Mouse (Mus musculus): ENCODE results near the gene Txlna. TPM values are rescaled to one million over a fixed set of nuclear protein-coding genes. Genes with fewer than 3 reads are reported as not detected.
A peak's percentile ranks its signal among the peaks of the same experiment; 100 is the strongest.

The Txlna gene
- polyA plus RNA-seq (2015; fragmentation: Nextera tagmentation; extraction: Ambion mirVana): 37.6 and 38.9 TPM in 2 replicates

DNA sequence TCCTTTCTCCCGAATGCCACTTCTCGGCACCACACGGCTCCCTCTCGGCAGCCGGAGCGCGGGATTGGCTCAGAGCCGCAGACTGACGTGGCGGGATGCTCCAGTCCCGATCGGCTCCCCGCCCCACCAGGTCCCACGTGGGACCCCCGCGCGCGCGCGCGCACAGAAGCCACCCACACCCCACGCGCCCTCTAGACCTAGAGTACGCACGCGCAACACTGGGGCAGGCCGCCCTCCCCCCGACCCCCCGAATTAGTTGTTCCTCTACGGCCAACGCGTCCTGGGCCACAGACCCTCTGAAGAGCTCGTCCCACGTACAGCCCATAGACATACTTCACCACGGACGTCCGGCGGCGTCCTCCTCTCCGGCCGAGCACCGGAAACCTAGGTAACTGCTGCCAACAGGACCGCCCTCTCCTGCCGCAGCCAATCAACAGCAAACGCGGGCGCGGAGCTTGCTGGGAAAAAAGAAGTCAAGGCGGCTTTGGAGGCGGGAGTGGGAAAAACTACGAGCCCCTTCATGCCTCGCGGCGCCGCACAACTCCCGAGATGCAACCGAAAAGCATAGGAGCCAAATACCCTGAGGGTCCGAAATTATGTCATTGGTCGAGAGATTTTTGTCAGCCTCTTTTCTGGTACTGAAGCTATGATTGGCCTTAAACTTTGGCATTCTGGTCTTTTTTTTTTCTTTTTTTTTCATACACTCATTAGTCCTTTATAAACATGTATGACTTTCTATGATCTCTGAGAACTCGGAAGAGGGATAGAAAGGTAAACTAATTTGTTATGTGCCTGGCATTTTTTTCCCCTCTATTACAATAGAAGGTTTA, at the start of gene Txlna:
Txlna (minus strand) TSS at position 428 of the 830 bp plus-strand sequence.
- Histone ChIP-seq H3K9me3 (ENCODE audit: low read length) (no peaks in the 10 kb centered on the region), H3K36me3 (ENCODE audit: insufficient read depth, low read length) (peaks cover 6% of the 10 kb centered on the region; the same call in 1 of the 2 replicates), H3K9ac (replicated peaks; ENCODE audit: low read depth) (peak within 1 kb of the TSS; percentile 48), H3K27me3 (replicated peaks; ENCODE audit: insufficient read depth, low read length) (no peaks in the 10 kb centered on the region), H3K4me3 (ENCODE audit: low read depth, low read length) (peak within 1 kb of the TSS; percentile 54), H3K4me1 (ENCODE audit: insufficient read depth, low read depth, low read length) (peaks cover 16% of the 10 kb centered on the region), H3K4me2 (replicated peaks; ENCODE audit: low read depth, low read length) (peak within 1 kb of the TSS; percentile 66), H3K27ac (ENCODE audit: low read length) (peak within 1 kb of the TSS; percentile 94)
- under 1% methylated on average over 52 of the region's 60 CpGs for WGBS
- 0 out of 2 replicates have a peak, but pooled peaks have one; percentile 19 for TF ChIP-seq CTCF (IDR thresholded peaks at IDR 0.05)
- peak; percentile 52; the same call in 1 of the 2 replicates for TF ChIP-seq EP300 (IDR thresholded peaks at IDR 0.05)
- peak; percentile 99 for DNase-seq (ENCODE audit: low spot score)
- peak; percentile 95 for ATAC-seq

DNA sequence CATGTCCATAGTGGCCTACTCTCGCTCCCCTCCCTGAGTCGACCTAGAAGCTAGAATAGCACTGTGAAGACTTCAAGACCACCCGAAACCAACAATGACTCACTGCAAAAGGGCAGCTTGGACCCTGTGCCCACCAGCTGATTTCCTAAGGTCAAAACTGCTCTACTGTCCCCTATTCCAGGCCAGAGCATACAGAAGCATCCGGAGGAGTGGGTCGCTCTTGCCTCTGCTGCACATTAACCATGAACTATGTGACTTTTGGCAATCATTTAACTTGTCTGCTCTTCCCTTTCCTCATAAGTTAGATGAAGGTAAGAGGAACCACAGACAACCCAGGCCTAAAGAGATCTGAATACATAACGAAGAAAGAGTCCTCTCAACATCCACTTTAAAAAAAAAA, 43.7 kb upstream of the Txlna start:
- no peak for DNase-seq (ENCODE audit: low spot score)
- no peaks in the 10 kb centered on the region for H3K27me3 ChIP-seq (replicated peaks; ENCODE audit: insufficient read depth, low read length)
- H3K27ac ChIP-seq (ENCODE audit: low read length): no peak overlapping the region
- 98% methylated on average over 6 of the region's 6 CpGs for WGBS
- TF ChIP-seq CTCF (IDR thresholded peaks at IDR 0.05) (no peak), EP300 (IDR thresholded peaks at IDR 0.05) (no peak)
- no peak overlapping the region for H3K4me2 ChIP-seq (replicated peaks; ENCODE audit: low read depth, low read length)
- H3K36me3 ChIP-seq (ENCODE audit: insufficient read depth, low read length): peaks cover 25% of the 10 kb centered on the region
- no peaks in the 10 kb centered on the region for H3K9me3 ChIP-seq (ENCODE audit: low read length)
- no peak overlapping the region for H3K9ac ChIP-seq (replicated peaks; ENCODE audit: low read depth)
- ATAC-seq: no peak
- no peaks in the 10 kb centered on the region for H3K4me1 ChIP-seq (ENCODE audit: insufficient read depth, low read depth, low read length)
- H3K4me3 ChIP-seq (ENCODE audit: low read depth, low read length): no peak overlapping the region

DNA sequence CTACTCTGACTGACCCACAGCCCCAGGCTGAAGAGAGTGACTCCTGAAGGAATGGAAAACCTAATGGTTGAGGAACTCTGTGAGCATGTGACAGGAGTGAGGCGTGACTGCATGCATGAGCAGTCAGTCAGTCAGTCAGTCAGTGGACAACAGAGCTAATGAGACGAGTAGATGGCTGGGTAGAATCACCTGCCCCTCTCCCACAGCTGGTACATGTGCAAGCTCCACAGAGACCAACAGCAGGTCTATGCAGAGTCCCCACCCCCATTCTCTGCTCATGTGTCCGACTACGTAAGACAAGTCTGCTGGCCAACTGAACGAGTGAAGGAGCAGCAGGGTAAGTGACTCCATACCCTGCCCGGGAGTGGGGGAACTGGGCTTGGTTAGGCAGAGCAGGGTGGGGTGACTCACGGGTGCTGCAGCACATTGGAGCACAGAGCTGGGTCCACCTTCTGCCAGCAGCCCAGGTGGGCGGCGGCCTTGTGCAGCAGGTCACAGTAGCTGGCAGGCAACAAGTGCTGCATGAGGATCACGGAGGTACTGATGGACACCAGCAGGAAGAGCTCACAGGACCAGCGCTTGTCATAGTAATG, 43.1 kb upstream of the Txlna start:
- ATAC-seq (no peak), DNase-seq (ENCODE audit: low spot score) (no peak)
- no peaks in the 10 kb centered on the region for H3K4me1 ChIP-seq (ENCODE audit: insufficient read depth, low read depth, low read length)
- TF ChIP-seq CTCF (IDR thresholded peaks at IDR 0.05) (no peak), EP300 (IDR thresholded peaks at IDR 0.05) (no peak)
- no peaks in the 10 kb centered on the region for H3K9me3 ChIP-seq (ENCODE audit: low read length)
- H3K27ac ChIP-seq (ENCODE audit: low read length): no peak overlapping the region
- no peak overlapping the region for H3K4me3 ChIP-seq (ENCODE audit: low read depth, low read length)
- no peaks in the 10 kb centered on the region for H3K27me3 ChIP-seq (replicated peaks; ENCODE audit: insufficient read depth, low read length)
- 90% methylated on average over 11 of the region's 11 CpGs for WGBS
- H3K9ac ChIP-seq (replicated peaks; ENCODE audit: low read depth): no peak overlapping the region
- H3K36me3 ChIP-seq (ENCODE audit: insufficient read depth, low read length): peaks cover 26% of the 10 kb centered on the region
- no peak overlapping the region for H3K4me2 ChIP-seq (replicated peaks; ENCODE audit: low read depth, low read length)

DNA sequence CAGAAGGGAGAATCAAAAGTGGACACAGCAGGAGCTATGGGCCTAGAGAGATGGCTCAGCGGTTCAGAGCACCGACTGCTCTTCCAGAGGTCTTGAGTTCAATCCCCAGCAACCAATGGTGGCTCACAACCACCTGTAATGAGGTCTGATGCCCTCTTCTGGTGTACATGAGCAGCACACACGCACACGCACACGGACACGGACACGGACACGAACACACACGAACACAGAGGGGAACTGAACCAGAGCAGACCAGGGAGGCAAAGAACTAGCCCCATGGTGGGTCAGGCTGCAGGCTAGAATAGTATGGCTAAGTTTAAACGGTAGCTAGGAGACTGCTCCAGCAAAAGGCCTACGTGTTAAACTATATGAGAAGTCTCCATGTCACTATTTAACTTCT, 41.0 kb upstream of the Txlna start:
- Histone ChIP-seq H3K9me3 (ENCODE audit: low read length) (no peaks in the 10 kb centered on the region), H3K27ac (ENCODE audit: low read length) (no peak overlapping the region), H3K4me3 (ENCODE audit: low read depth, low read length) (no peak overlapping the region), H3K4me2 (replicated peaks; ENCODE audit: low read depth, low read length) (no peak overlapping the region), H3K9ac (replicated peaks; ENCODE audit: low read depth) (no peak overlapping the region), H3K27me3 (replicated peaks; ENCODE audit: insufficient read depth, low read length) (no peaks in the 10 kb centered on the region), H3K36me3 (ENCODE audit: insufficient read depth, low read length) (peaks cover 20% of the 10 kb centered on the region; the same call in 1 of the 2 replicates), H3K4me1 (ENCODE audit: insufficient read depth, low read depth, low read length) (no peaks in the 10 kb centered on the region)
- ATAC-seq (no peak), DNase-seq (ENCODE audit: low spot score) (no peak)
- no peak for TF ChIP-seq EP300 (IDR thresholded peaks at IDR 0.05)
- TF ChIP-seq CTCF (IDR thresholded peaks at IDR 0.05): no peak
- 97% methylated on average over 11 of the region's 11 CpGs for WGBS

DNA sequence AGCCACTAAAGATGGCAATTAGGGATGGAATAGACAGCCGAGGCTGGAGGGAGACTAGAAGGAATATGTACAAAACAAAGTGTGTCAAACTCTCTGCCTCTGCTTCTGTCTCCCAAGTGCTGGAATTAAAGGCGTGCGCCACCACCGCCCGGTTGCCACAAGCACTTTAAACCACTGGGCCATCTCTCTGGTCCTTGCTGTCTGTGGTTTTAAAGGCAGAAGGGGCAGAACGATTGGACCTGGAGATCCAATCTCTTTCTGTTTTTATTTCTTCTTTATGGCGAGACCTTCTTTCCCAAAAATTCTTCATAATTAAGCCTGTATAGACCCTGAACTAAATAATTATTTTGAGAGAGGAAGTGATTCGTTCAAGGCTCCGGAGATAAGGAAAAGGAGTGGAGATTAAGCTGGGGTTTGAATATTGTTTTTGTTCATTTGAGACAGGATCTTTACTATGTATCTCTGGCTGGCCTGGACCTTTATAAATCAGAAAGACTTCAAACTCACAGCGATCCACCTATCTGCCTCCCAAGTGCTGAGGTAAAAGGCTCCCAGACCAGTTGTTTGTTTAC, 32.1 kb upstream of the Txlna start:
- WGBS: 4% methylated on average over 10 of the region's 10 CpGs
- DNase-seq (ENCODE audit: low spot score) (no peak), ATAC-seq (peak; percentile 17)
- H3K27ac ChIP-seq (ENCODE audit: low read length): peak overlapping the region; percentile 95
- TF ChIP-seq CTCF (IDR thresholded peaks at IDR 0.05) (peak; percentile 0), EP300 (IDR thresholded peaks at IDR 0.05) (no peak)
- peak overlapping the region; percentile 72 for H3K4me3 ChIP-seq (ENCODE audit: low read depth, low read length)
- H3K36me3 ChIP-seq (ENCODE audit: insufficient read depth, low read length): 0 out of 2 replicates have a peak, but pooled peaks cover 6% of the 10 kb centered on the region
- peak overlapping the region; percentile 75 for H3K4me2 ChIP-seq (replicated peaks; ENCODE audit: low read depth, low read length)
- H3K4me1 ChIP-seq (ENCODE audit: insufficient read depth, low read depth, low read length): peaks cover 3% of the 10 kb centered on the region; the same call in 1 of the 2 replicates
- H3K9ac ChIP-seq (replicated peaks; ENCODE audit: low read depth): peak overlapping the region; percentile 88
- H3K27me3 ChIP-seq (replicated peaks; ENCODE audit: insufficient read depth, low read length): no peaks in the 10 kb centered on the region
- no peaks in the 10 kb centered on the region for H3K9me3 ChIP-seq (ENCODE audit: low read length)
